Mouse (Mus musculus) B cell, adult 2 months (primary cell): ENCODE results near the gene Lman2l.

Experiments
- DNase-seq, 2 experiments: peaks; one replicate each; pipeline ENCODE4 v3.0.0; 2022

Lman2l gene

DNA sequence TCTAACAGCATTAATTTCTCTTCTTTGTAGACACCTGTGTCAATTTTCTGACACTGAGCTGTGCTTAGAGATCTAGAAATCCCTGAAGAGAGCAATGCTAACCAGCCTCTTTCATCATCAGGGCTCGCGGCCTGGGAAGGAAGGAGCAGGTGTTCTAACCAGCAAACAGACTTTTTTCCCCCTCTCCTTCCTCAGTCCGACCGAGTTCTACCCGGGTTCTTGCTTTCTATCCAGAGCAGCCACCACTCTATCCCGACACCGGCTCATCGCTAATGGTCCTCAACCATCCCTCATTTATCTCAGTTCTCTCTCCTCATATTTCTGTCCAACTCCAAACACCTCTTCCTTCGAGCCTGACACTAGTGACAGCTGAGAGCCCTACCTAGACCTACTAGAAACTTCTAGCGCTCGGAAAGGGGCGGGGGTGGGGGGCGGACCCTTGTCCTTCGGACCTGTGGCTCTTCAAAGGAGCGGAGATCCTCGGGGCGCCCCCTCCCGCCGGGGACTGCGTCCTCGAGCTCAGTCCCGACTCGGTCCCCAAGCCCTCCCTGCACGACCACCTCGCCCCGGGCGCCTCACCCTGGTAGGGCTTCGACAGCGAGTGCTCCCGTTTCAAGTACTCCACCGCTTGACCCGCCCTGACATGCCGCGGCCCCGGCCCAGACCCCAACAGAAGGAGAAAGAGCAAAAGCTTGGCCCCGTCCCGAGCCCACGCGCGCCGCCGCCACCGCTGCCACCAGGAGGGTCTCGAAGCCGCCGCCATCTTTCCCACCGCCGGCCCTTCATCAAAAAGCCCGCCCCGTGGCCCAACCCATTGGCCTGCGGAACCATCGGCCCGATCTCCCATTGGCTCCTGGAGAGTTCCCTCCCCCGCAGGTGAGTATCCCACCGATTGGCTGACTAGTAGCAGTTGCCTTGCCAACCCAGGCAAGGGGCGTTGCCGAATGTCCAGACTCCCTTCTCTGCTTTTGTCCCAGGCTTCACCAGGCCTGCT lies at the start of gene Lman2l:
TSS of gene Lman2l (minus strand) at position 801 of the 994 bp plus-strand sequence.
- peak; percentile 96 to 97 for DNase-seq

GRCm38 (mm10) chr1:36493299-36493698 lies 48.2 kb upstream of the Lman2l start:
- DNase-seq: no peak

GRCm38 (mm10) chr1:36492416-36493139 lies 47.5 kb upstream of the Lman2l start:
- no peak for DNase-seq

DNA sequence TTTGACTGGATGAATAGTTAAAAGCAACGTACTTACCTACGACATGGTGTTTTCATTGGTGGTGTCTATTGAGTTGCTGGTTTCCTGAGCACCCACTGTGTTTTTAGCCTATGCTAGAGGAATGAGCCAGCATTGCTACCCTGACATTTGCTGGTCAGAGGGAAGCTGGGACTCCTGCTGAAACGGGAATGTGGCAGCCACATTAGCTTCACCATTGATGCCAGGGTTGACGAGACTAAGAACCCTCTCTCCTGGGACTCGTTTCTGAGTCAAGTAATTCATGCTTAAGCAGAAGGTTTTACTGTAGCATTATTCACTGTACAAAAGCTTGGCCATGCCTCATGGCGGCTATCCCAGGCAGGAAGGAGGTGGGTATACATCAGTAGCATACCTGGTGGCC lies 44.6 kb upstream of the Lman2l start:
- no peak for DNase-seq

GRCm38 (mm10) chr1:36487111-36487510 lies 42.0 kb upstream of the Lman2l start:
- DNase-seq: no peak

DNA sequence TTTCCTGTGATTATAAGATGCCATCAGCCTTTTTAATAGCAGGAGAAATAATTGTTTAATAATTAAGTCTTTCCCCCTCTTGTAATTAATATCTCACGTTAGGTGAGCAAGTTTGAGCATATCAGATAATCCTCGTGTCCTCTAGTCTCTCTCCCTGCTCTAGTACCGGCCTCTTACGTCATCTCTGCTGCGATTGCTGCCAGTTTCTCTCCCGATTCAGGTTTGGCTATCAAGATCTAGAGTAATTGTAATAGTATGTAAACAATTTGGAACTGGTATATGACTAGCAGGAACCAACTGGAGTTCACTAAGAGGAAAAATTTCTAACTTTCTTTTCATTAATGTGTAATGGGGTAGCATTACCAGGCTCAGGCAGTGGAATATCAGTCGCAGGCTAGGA lies 40.0 kb upstream of the Lman2l start:
- no peak for DNase-seq

- no peak for DNase-seq
Observed at GRCm38 (mm10) chr1:36483825-36484224, 38.8 kb upstream of the Lman2l start.

- DNase-seq: no peak
Observed at GRCm38 (mm10) chr1:36479903-36480899, 35.1 kb upstream of the Lman2l start.

GRCm38 (mm10) chr1:36478343-36478795 lies 33.3 kb upstream of the Lman2l start:
- no peak for DNase-seq

DNA sequence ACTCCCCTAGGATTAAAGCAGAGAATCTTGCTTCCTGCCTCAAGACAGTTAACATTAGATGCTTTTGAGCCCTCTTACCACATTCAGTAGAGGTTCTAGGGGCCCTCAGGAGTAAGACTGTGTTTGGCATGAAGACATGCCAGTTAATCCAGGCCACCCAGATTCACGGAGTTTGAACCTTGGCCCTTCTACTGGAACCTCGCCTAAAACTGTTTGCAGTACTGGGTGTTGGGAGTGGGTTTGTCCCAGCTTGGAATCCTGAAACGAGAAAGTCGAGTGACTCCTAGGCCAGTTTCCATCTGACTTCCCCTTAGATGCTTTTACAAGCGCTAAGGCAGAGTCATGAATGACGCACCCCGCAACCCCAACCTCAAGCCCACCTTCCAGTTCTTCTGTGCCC lies 31.4 kb upstream of the Lman2l start:
- DNase-seq: no peak

DNA sequence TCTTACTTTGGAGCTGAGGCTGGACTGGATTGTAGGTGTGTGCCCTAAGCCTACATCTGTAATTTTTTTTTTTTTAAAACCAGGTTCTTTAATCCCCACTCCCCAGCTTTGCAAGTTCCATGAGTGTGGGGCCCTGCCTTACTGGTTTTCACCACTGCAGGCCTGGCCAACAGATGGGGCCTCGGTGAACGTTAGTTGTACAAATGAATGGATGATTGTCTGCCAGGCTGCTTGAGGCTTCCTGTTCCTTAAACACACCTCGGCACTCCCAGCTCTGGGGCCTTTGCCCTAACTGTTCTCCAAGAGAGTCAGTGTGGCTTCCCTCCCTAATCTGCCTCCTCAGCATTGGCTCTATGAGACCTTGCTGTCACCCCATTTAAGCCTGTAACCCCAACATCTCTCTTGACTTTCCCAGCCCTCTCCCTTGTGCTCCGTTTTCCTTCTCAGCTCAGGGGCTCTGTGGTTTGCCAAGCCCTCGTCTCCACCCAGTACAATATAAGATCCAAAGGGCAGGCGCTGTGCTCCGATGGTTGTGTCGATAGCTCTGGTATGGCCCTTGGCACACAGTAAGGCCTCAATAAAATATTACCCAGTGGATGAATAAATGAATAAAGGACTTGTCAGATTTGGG lies 30.5 kb upstream of the Lman2l start:
- DNase-seq: no peak

GRCm38 (mm10) chr1:36474646-36475045 lies 29.6 kb upstream of the Lman2l start:
- DNase-seq: no peak

DNA sequence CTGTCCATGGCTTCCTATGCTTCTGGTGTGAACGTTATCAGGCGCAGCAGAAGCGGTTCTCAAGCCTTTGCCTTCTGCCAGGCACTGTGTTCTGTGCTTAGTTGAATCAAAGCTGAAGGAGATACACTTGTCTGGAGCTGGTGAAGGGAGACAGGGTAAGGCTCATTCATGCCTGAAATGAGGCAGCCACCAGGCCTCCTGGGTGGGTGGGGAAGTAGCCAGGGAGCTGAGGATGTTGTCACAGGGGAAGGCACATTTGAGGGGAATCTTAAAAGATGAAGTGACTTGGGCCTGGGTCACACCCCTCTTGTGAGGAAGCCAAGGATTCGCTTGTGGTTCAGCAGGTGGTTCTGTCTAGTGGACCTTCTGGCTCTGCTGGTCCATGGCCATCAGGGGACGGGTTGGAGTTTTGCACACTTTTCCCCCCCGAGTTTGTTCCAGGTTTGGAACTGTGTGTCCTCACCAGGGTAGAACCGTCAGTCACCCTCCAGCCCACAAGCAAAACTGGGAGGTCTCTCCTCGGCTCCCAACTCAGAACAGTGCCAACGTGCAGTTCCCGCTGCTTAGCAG lies 28.2 kb upstream of the Lman2l start:
- DNase-seq: peak; percentile 42 to 56

DNA sequence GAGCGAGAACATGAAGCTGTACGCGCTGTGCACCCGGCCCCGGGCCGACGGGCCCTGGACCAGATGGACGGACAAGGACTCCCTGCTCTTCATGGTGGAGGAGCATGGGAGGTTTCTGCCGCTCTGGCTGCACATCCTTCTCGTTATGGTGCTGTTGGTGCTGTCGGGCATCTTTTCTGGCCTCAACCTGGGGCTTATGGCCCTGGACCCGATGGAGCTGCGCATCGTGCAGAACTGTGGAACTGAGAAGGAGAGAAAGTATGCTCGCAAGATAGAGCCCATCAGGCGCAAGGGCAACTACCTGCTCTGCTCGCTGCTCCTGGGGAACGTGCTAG lies 27.0 kb upstream of the Lman2l start:
- DNase-seq: peak in 1 of 2 experiments; percentile 49

DNA sequence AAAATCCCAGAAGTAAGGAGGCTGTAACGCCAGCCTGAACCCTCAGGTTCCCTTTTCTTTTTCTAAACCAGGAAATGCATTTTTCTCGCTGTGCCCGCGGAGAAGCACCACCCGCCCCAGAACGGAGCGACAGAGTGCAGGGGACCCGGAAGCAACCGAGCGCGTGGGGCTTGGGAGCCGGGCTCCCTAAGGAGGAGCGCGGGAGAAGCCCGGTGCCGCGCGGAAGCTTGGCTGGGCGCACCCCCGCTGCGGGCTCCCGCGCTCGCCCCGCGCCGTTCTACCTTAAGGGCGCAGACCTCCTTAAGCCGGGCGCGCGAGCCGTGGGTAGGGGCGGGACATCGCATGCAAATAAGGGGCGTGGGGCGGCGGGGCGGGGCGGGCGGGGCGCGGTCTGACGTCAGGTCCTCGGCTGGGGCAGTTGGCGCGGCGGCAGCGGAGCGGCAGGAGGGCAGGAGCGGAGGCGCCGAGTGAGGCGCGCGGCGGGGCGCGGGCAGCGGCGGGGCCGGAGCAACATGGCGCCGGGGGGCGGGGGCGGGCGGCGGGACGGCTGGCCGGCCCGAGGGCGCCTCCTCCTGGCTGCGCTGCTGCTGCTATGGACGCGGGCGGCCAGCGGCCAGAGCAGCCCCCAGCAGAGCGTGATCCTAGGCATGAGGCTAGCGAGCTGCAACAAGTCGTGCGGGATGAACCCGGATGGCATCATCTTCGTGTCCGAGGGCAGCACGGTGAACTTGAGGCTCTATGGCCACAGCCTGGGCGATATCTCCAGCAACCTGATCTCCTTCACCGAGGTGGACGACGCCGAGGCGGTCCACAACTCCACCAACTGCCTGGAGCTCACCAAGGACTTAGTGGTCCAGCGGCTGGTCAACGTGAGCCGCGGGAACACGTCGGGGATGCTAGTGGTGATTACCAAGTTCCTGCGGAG lies 26.4 kb upstream of the Lman2l start, which contains the start of gene Cnnm4:
TSS of gene Cnnm4 (plus strand) at position 440 of the 925 bp plus-strand sequence.
- peak; percentile 80 to 86 for DNase-seq

DNA sequence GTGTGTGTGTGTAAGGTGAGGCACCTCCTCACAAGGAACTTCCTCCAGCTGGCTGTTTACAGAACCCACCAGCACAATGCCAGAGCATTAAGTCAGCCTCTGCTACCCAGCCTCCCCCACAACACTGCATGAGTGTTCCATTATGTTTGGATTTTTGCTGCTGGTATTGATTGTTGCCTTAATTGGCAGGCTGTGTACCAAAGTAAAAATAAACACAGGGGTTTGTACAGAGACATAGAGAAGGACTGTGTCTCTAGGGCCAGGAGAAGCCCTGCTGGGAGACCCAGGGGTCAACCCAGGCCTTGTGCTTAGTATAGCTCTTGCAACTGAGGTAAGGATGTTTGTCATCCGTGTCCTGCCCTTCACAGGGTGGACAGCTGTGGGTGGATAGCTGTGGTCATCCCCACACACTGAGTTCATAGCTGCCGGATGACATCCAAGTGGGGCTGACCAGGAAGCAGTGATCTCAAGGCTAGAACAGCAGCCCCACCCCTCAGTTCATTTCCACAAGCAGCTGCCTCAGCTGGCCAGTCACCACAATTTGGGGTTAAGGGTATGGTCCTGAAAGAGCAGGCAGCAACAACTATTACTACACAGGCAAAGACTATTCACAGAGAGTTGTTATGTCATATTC lies 24.9 kb upstream of the Lman2l start:
- no peak for DNase-seq

DNA sequence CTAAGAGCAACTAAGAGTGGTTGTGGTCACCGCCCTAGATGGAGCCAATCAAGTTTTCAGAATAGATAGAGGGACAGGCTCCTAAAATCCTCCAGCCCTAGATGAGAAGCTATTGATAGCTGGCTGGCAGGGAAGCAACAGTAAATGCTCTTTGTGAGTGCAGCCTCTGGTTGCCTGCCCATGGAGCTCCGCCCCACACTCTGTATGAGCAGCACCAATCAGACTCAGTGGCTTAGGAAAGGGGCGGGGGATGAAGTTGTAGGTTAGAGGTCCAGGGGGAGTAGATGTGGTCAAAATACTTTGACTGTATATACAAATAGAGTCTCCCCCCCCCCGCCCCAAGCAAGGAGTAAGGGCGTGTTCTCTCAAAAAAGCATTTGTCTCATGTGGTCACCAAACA lies 22.4 kb upstream of the Lman2l start:
- no peak for DNase-seq

DNA sequence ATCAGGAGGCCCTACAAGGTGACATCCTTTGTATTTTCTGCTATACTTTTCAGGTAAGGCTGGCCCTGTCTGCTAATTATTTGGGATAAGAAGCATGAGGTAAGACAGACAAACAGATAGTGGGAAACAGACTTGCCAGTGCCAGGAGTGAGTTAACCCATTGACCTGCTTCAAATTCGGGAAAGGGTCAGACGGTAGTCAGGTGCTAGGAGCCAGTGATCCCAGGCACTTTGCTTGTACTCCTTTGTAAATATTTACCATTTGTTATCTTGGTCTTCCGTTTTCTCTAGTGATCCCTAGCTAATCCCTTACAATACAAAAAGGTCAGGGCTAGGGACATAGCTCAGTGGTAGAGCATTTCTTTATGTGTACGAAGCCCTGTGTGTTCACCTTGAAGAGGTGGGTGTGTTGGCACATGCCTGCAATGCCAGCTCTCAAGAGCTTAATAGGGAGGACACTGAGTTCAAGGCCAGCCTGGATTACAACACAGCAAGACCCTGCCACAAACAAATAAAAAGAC lies 20.6 kb upstream of the Lman2l start:
- no peak for DNase-seq

DNA sequence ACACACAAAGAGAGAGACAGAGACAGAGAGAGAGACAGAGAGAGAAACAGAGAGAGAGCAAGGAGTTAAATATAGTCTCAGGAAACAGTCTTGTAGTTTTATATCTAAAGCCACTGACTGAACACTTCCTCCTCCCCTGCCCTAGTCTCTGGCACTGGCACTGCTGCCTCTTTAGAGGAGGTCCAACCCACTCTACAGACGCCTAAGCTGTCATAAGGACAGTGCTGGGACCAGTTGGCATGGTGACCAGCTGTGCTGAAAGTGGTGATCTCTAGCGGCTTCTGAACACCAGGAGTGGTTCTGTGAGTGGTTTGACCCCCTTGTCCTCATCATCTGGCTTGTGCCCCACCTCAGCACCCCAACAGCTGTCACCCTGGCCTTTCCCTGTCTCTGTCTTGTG lies 16.8 kb upstream of the Lman2l start:
- DNase-seq: peak; percentile 22 to 30

GRCm38 (mm10) chr1:36458169-36458568 lies 13.1 kb upstream of the Lman2l start:
- no peak for DNase-seq
